Mouse (Mus musculus): ENCODE results near the gene Snd1. TPM values are rescaled to one million over a fixed set of nuclear protein-coding genes. Genes with fewer than 3 reads are reported as not detected.

Snd1 gene
- polyA plus RNA-seq, 1 experiment = 155 TPM

- Histone ChIP-seq H3K79me2 (ENCODE audit: control insufficient read depth, insufficient read depth) (no peaks in the 10 kb centered on the region), H3K27me3 (ENCODE audit: control insufficient read depth, insufficient read depth, insufficient read length) (no peaks in the 10 kb centered on the region), H3K4me3 (ENCODE audit: insufficient read depth, poor library complexity, severe bottlenecking) (no peak overlapping the region), H3K36me3 (ENCODE audit: control insufficient read depth, insufficient read depth) (peaks cover 16% of the 10 kb centered on the region), H3ac (ENCODE audit: control insufficient read depth, insufficient read length, low read depth) (no peak overlapping the region), H3K79me3 (ENCODE audit: low read depth) (no peaks in the 10 kb centered on the region)
- TF ChIP-seq USF1 (IDR thresholded peaks at IDR 0.05; ENCODE audit: low read depth) (no peak), MYOD1 (IDR thresholded peaks at IDR 0.05; ENCODE audit: control insufficient read depth, insufficient read length, low read depth) (no peak), MYOG (IDR thresholded peaks at IDR 0.05; ENCODE audit: control insufficient read depth, extremely low read depth, insufficient read length) (no peak), FOSL1 (IDR thresholded peaks at IDR 0.05; ENCODE audit: insufficient read depth, low read length, poor library complexity, severe bottlenecking) (no peak), CTCF (IDR thresholded peaks at IDR 0.05; ENCODE audit: control insufficient read depth, insufficient read depth, insufficient read length) (no peak), MAX (IDR thresholded peaks at IDR 0.05) (no peak), CEBPB (IDR thresholded peaks at IDR 0.05; ENCODE audit: low read depth) (no peak)
Measured at GRCm38 (mm10) chr6:28783082-28783647, 308.2 kb downstream of the Snd1 start.

- TF ChIP-seq CTCF (IDR thresholded peaks at IDR 0.05; ENCODE audit: control insufficient read depth, insufficient read depth, insufficient read length) (no peak), MYOG (IDR thresholded peaks at IDR 0.05; ENCODE audit: control insufficient read depth, extremely low read depth, insufficient read length) (no peak), CEBPB (IDR thresholded peaks at IDR 0.05; ENCODE audit: low read depth) (no peak), USF1 (IDR thresholded peaks at IDR 0.05; ENCODE audit: low read depth) (no peak), MYOD1 (IDR thresholded peaks at IDR 0.05; ENCODE audit: control insufficient read depth, insufficient read length, low read depth) (no peak), FOSL1 (IDR thresholded peaks at IDR 0.05; ENCODE audit: insufficient read depth, low read length, poor library complexity, severe bottlenecking) (no peak), MAX (IDR thresholded peaks at IDR 0.05) (no peak)
- H3K79me3 ChIP-seq (ENCODE audit: low read depth) = no peaks in the 10 kb centered on the region
- H3K4me3 ChIP-seq (ENCODE audit: insufficient read depth, poor library complexity, severe bottlenecking) = no peak overlapping the region
- no peaks in the 10 kb centered on the region for H3K79me2 ChIP-seq (ENCODE audit: control insufficient read depth, insufficient read depth)
- H3ac ChIP-seq (ENCODE audit: control insufficient read depth, insufficient read length, low read depth) = no peak overlapping the region
- H3K36me3 ChIP-seq (ENCODE audit: control insufficient read depth, insufficient read depth) = peaks cover 15% of the 10 kb centered on the region
- no peaks in the 10 kb centered on the region for H3K27me3 ChIP-seq (ENCODE audit: control insufficient read depth, insufficient read depth, insufficient read length)
Measured at GRCm38 (mm10) chr6:28783953-28784352, 309.0 kb downstream of the Snd1 start.

GRCm38 (mm10) chr6:28785770-28786169 is 310.8 kb downstream of the Snd1 start:
- H3ac ChIP-seq (ENCODE audit: control insufficient read depth, insufficient read length, low read depth) = no peak overlapping the region
- H3K4me3 ChIP-seq (ENCODE audit: insufficient read depth, poor library complexity, severe bottlenecking) = no peak overlapping the region
- peaks cover 19% of the 10 kb centered on the region for H3K36me3 ChIP-seq (ENCODE audit: control insufficient read depth, insufficient read depth)
- no peaks in the 10 kb centered on the region for H3K79me2 ChIP-seq (ENCODE audit: control insufficient read depth, insufficient read depth)
- TF ChIP-seq FOSL1 (IDR thresholded peaks at IDR 0.05; ENCODE audit: insufficient read depth, low read length, poor library complexity, severe bottlenecking) (no peak), MAX (IDR thresholded peaks at IDR 0.05) (no peak), MYOG (IDR thresholded peaks at IDR 0.05; ENCODE audit: control insufficient read depth, extremely low read depth, insufficient read length) (no peak)
- no peaks in the 10 kb centered on the region for H3K27me3 ChIP-seq (ENCODE audit: control insufficient read depth, insufficient read depth, insufficient read length)
- H3K79me3 ChIP-seq (ENCODE audit: low read depth) = no peaks in the 10 kb centered on the region

- Histone ChIP-seq H3ac (ENCODE audit: control insufficient read depth, insufficient read length, low read depth) (no peak overlapping the region), H3K4me3 (ENCODE audit: insufficient read depth, poor library complexity, severe bottlenecking) (no peak overlapping the region), H3K79me3 (ENCODE audit: low read depth) (no peaks in the 10 kb centered on the region), H3K79me2 (ENCODE audit: control insufficient read depth, insufficient read depth) (no peaks in the 10 kb centered on the region), H3K27me3 (ENCODE audit: control insufficient read depth, insufficient read depth, insufficient read length) (no peaks in the 10 kb centered on the region), H3K36me3 (ENCODE audit: control insufficient read depth, insufficient read depth) (peaks cover 16% of the 10 kb centered on the region)
- TF ChIP-seq MAX (IDR thresholded peaks at IDR 0.05) (no peak), MYOD1 (IDR thresholded peaks at IDR 0.05; ENCODE audit: control insufficient read depth, insufficient read length, low read depth) (no peak)
Measured at GRCm38 (mm10) chr6:28787133-28787532, 312.2 kb downstream of the Snd1 start.

- H3K36me3 ChIP-seq (ENCODE audit: control insufficient read depth, insufficient read depth) = peaks cover 27% of the 10 kb centered on the region
- H3K4me3 ChIP-seq (ENCODE audit: insufficient read depth, poor library complexity, severe bottlenecking) = no peak overlapping the region
- H3K79me3 ChIP-seq (ENCODE audit: low read depth) = no peaks in the 10 kb centered on the region
- H3K79me2 ChIP-seq (ENCODE audit: control insufficient read depth, insufficient read depth) = no peaks in the 10 kb centered on the region
- H3ac ChIP-seq (ENCODE audit: control insufficient read depth, insufficient read length, low read depth) = no peak overlapping the region
- TF ChIP-seq MYOD1 (IDR thresholded peaks at IDR 0.05; ENCODE audit: control insufficient read depth, insufficient read length, low read depth) (no peak), USF1 (IDR thresholded peaks at IDR 0.05; ENCODE audit: low read depth) (no peak), FOSL1 (IDR thresholded peaks at IDR 0.05; ENCODE audit: insufficient read depth, low read length, poor library complexity, severe bottlenecking) (no peak), MAX (IDR thresholded peaks at IDR 0.05) (no peak), CTCF (IDR thresholded peaks at IDR 0.05; ENCODE audit: control insufficient read depth, insufficient read depth, insufficient read length) (no peak), CEBPB (IDR thresholded peaks at IDR 0.05; ENCODE audit: low read depth) (no peak), MYOG (IDR thresholded peaks at IDR 0.05; ENCODE audit: control insufficient read depth, extremely low read depth, insufficient read length) (no peak)
- no peaks in the 10 kb centered on the region for H3K27me3 ChIP-seq (ENCODE audit: control insufficient read depth, insufficient read depth, insufficient read length)
Measured at GRCm38 (mm10) chr6:28789685-28790084, 314.7 kb downstream of the Snd1 start.

GRCm38 (mm10) chr6:28791183-28791582 is 316.2 kb downstream of the Snd1 start:
- Histone ChIP-seq H3ac (ENCODE audit: control insufficient read depth, insufficient read length, low read depth) (no peak overlapping the region), H3K36me3 (ENCODE audit: control insufficient read depth, insufficient read depth) (peaks cover 36% of the 10 kb centered on the region), H3K79me3 (ENCODE audit: low read depth) (no peaks in the 10 kb centered on the region), H3K4me3 (ENCODE audit: insufficient read depth, poor library complexity, severe bottlenecking) (no peak overlapping the region), H3K27me3 (ENCODE audit: control insufficient read depth, insufficient read depth, insufficient read length) (no peaks in the 10 kb centered on the region), H3K79me2 (ENCODE audit: control insufficient read depth, insufficient read depth) (no peaks in the 10 kb centered on the region)
- TF ChIP-seq FOSL1 (IDR thresholded peaks at IDR 0.05; ENCODE audit: insufficient read depth, low read length, poor library complexity, severe bottlenecking) (no peak), CTCF (IDR thresholded peaks at IDR 0.05; ENCODE audit: control insufficient read depth, insufficient read depth, insufficient read length) (no peak), USF1 (IDR thresholded peaks at IDR 0.05; ENCODE audit: low read depth) (no peak), MAX (IDR thresholded peaks at IDR 0.05) (no peak), MYOG (IDR thresholded peaks at IDR 0.05; ENCODE audit: control insufficient read depth, extremely low read depth, insufficient read length) (no peak), CEBPB (IDR thresholded peaks at IDR 0.05; ENCODE audit: low read depth) (no peak), MYOD1 (IDR thresholded peaks at IDR 0.05; ENCODE audit: control insufficient read depth, insufficient read length, low read depth) (no peak)

All from C2C12 (cell line).